Mouse (Mus musculus) stomach, postnatal 0 days (tissue): ENCODE measurements around the gene Aatk. TPM values are rescaled to one million over a fixed set of nuclear protein-coding genes. Genes with fewer than 3 reads are reported as not detected.
A peak's percentile ranks its signal among the peaks of the same experiment; 100 is the strongest.

Experiments used
- ATAC-seq: fragments of 200-750 bp; cut with Nextera tagmentation; 2 replicates; pipeline ENCODE4 v1.8.0; 2017; ENCODE audit not compliant: low FRiP score, low TSS enrichment
- DNase-seq: peaks from one replicate; pipeline ENCODE4 v3.0.0-alpha.2; 2016; ENCODE audit warnings: low spot score
- H3K27ac ChIP-seq: fragments of 300-500 bp; sonication (generic); replicated peaks from 2 replicates; pipeline ENCODE4 v1.5.1; 2014; ENCODE audit warnings: mild to moderate bottlenecking, control low read depth
- H3K27me3 ChIP-seq: fragments of 300-500 bp; sonication (generic); 2 replicates; pipeline ENCODE4 v1.6.1; 2014; ENCODE audit warnings: low read length; ENCODE audit not compliant: control insufficient read depth, insufficient read depth
- H3K36me3 ChIP-seq: fragments of 300-500 bp; sonication (generic); 2 replicates; pipeline ENCODE4 v1.6.1; 2014; ENCODE audit warnings: low read length, mixed read lengths; ENCODE audit not compliant: control insufficient read depth, insufficient read depth
- H3K4me1 ChIP-seq: fragments of 300-500 bp; sonication (generic); replicated peaks from 2 replicates; pipeline ENCODE4 v1.6.1; 2014; ENCODE audit warnings: antibody characterized with exemption; ENCODE audit not compliant: control insufficient read depth, insufficient read depth
- H3K4me2 ChIP-seq: fragments of 300-500 bp; sonication (generic); replicated peaks from 2 replicates; pipeline ENCODE4 v1.6.1; 2014; ENCODE audit warnings: low read depth, mild to moderate bottlenecking, control low read depth, moderate library complexity
- H3K4me3 ChIP-seq: fragments of 300-500 bp; sonication (generic); 2 replicates; pipeline ENCODE4 v1.5.1; 2014; ENCODE audit warnings: low read depth, low read length, control low read depth
- H3K9ac ChIP-seq: fragments of 300-500 bp; sonication (generic); 2 replicates; pipeline ENCODE4 v1.6.1; 2014; ENCODE audit warnings: mild to moderate bottlenecking, low read length, control low read depth, mixed read lengths
- H3K9me3 ChIP-seq: fragments of 300-500 bp; sonication (generic); 2 replicates; pipeline ENCODE4 v1.6.1; 2016; ENCODE audit warnings: low read length; ENCODE audit not compliant: control insufficient read depth
- CTCF ChIP-seq: IDR thresholded peaks from 2 replicates; pipeline ENCODE4 v1.5.1; 2016; ENCODE audit warnings: antibody characterized with exemption, low read depth, mild to moderate bottlenecking, moderate library complexity
- EP300 ChIP-seq: optimal IDR thresholded peaks from 2 replicates; pipeline ENCODE3; 2016; ENCODE audit warnings: antibody characterized with exemption
- WGBS: fragments of 180-500 bp; shearing (Covaris S2); extraction: QIAGEN DNeasy Blood & Tissue Kit; methylation state at CpG from one replicate; pipeline ENCODE4 v1.1.7; 2014; 5-methylcytosine and 5-hydroxymethylcytosine counted together
- polyA plus RNA-seq: library from polyadenylated mRNA; unstranded; fragments of >200 nt; fragmentation: Nextera tagmentation; extraction: Ambion mirVana; gene quantifications from 2 replicates; pipeline ENCODE4 v1.2.1, GENCODE M21; 2015

Gene Aatk
- polyA plus RNA-seq, 1 experiment from 2014 or later = 1.6 TPM

GRCm38 (mm10) chr11:120069261-120069660 lies 22.3 kb upstream of the Aatk start:
- ATAC-seq = no peak
- Histone ChIP-seq H3K27ac (no peak overlapping the region), H3K4me1 (no peaks in the 10 kb centered on the region), H3K4me2 (no peak overlapping the region), H3K9ac (no peak overlapping the region), H3K9me3 (no peaks in the 10 kb centered on the region), H3K4me3 (no peak overlapping the region), H3K27me3 (no peaks in the 10 kb centered on the region), H3K36me3 (peaks cover 17% of the 10 kb centered on the region)
- no peak for DNase-seq
- TF ChIP-seq EP300 (no peak), CTCF (no peak)
- WGBS = 33% methylated on average over 11 of the region's 11 CpGs

- ATAC-seq = 0 out of 2 replicates have a peak, but pooled peaks have one; percentile 15
- WGBS = 60% methylated on average over 17 of the region's 17 CpGs
Measured at GRCm38 (mm10) chr11:120067834-120068233, 20.9 kb upstream of the Aatk start.

GRCm38 (mm10) chr11:120065291-120065690 lies 18.3 kb upstream of the Aatk start:
- H3K4me3 ChIP-seq = no peak overlapping the region
- H3K27me3 ChIP-seq = no peaks in the 10 kb centered on the region
- H3K9me3 ChIP-seq = no peaks in the 10 kb centered on the region
- WGBS = 37% methylated on average over 10 of the region's 10 CpGs
- no peak overlapping the region for H3K4me2 ChIP-seq
- no peaks in the 10 kb centered on the region for H3K4me1 ChIP-seq
- TF ChIP-seq EP300 (no peak), CTCF (peak; percentile 85)
- 0 out of 2 replicates have a peak, but pooled peaks cover 5% of the 10 kb centered on the region for H3K36me3 ChIP-seq
- no peak overlapping the region for H3K9ac ChIP-seq
- DNase-seq (peak; percentile 78), ATAC-seq (peak; percentile 24)
- no peak overlapping the region for H3K27ac ChIP-seq

More at GRCm38 (mm10) chr11:120067834-120068233, 20.9 kb upstream of the Aatk start:
- Histone ChIP-seq H3K27ac (no peak overlapping the region), H3K9ac (no peak overlapping the region), H3K36me3 (peaks cover 17% of the 10 kb centered on the region), H3K9me3 (no peaks in the 10 kb centered on the region), H3K4me3 (no peak overlapping the region), H3K27me3 (no peaks in the 10 kb centered on the region), H3K4me2 (no peak overlapping the region), H3K4me1 (no peaks in the 10 kb centered on the region)
- no peak for TF ChIP-seq EP300
- peak; percentile 65 for TF ChIP-seq CTCF
- peak; percentile 71 for DNase-seq

- H3K9me3 ChIP-seq = no peaks in the 10 kb centered on the region
- WGBS = 89% methylated on average over 11 of the region's 11 CpGs
- no peak overlapping the region for H3K9ac ChIP-seq
- no peaks in the 10 kb centered on the region for H3K4me1 ChIP-seq
- no peak for TF ChIP-seq EP300
- no peak for TF ChIP-seq CTCF
- ATAC-seq = no peak
- no peak overlapping the region for H3K4me2 ChIP-seq
- DNase-seq = no peak
- H3K36me3 ChIP-seq = 0 out of 2 replicates have a peak, but pooled peaks cover 3% of the 10 kb centered on the region
- no peak overlapping the region for H3K4me3 ChIP-seq
- no peak overlapping the region for H3K27ac ChIP-seq
- H3K27me3 ChIP-seq = no peaks in the 10 kb centered on the region
Measured at GRCm38 (mm10) chr11:120064668-120065040, 17.7 kb upstream of the Aatk start.

- TF ChIP-seq CTCF (no peak), EP300 (no peak)
- Histone ChIP-seq H3K27ac (no peak overlapping the region), H3K36me3 (no peaks in the 10 kb centered on the region), H3K27me3 (no peaks in the 10 kb centered on the region), H3K9ac (no peak overlapping the region), H3K4me2 (no peak overlapping the region), H3K4me1 (no peaks in the 10 kb centered on the region), H3K4me3 (no peak overlapping the region), H3K9me3 (no peaks in the 10 kb centered on the region)
- 84% methylated on average over 13 of the region's 13 CpGs for WGBS
- ATAC-seq (no peak), DNase-seq (no peak)
Measured at GRCm38 (mm10) chr11:120064006-120064667, 17.2 kb upstream of the Aatk start.

- no peak overlapping the region for H3K4me3 ChIP-seq
- no peaks in the 10 kb centered on the region for H3K36me3 ChIP-seq
- ATAC-seq = no peak
- no peaks in the 10 kb centered on the region for H3K27me3 ChIP-seq
- no peaks in the 10 kb centered on the region for H3K4me1 ChIP-seq
- WGBS = 79% methylated on average over 5 of the region's 5 CpGs
- no peak overlapping the region for H3K4me2 ChIP-seq
- DNase-seq = no peak
- TF ChIP-seq CTCF (no peak), EP300 (no peak)
- H3K27ac ChIP-seq = no peak overlapping the region
- H3K9ac ChIP-seq = no peak overlapping the region
- no peaks in the 10 kb centered on the region for H3K9me3 ChIP-seq
Measured at GRCm38 (mm10) chr11:120063326-120063725, 16.4 kb upstream of the Aatk start.
